Mouse (Mus musculus) NIH3T3 (cell line): Measurements from ENCODE around the gene Rhbdf2.

ENCODE experiments used
- DNase-seq: peaks from one replicate; pipeline ENCODE4 v3.0.0-alpha.2; 2012; ENCODE audit warnings: low read depth

The Rhbdf2 gene

GRCm38 (mm10) chr11:116659027-116659621 lies 32.3 kb upstream of the Rhbdf2 start:
- no peak for DNase-seq

GRCm38 (mm10) chr11:116658238-116658637 lies 31.4 kb upstream of the Rhbdf2 start:
- no peak for DNase-seq

DNA sequence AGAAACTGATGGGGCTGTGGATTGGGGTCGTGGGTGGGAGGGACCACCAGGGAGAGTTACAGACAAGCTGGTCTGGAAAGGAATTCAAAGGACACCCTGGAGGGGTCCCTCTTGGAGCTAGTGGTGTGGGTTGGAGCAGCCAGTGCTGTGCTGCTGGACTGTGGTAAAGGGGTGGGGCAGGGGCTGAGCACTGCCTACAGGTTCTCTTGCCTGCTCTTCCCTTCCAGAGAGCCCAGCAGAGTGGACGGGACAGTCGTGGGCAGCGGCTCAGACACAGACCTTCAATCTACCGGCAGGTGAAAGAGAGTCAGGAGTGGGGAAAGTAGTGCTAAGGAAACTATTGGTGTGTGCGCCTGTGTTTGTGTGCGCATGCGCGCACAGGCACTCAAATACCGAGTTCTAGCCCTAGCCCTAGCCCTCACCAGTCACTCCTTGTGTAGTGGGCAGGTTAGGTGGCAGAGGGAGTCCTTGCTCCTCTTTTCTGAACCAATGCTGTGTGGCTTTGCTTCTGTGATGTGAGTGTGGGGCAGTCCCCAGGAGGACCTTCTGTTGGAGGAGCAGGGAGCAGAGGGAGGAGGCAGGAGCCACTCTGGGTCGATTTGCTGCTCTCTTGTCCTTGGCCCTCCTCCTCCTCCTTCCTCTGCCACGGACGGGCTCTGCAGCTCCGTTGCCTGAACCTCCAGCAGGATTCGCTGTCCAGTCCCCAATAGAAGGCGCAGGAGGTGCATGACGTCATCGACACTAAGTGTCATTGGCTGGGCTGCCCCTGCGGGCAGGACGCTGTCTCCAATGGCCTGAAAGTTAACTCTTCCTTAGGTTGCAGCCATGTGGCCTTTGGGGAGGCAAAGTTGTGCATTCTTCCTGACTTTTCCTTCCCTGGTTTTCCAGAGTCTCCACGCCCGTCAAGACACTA lies 30.7 kb upstream of the Rhbdf2 start:
- peak; percentile 95 for DNase-seq

- DNase-seq = no peak
These were observed 29.8 kb upstream of the Rhbdf2 start for GRCm38 (mm10) chr11:116656348-116657191.

GRCm38 (mm10) chr11:116654255-116654821 lies 27.5 kb upstream of the Rhbdf2 start, which contains the start of gene Cygb:
Gene Cygb (minus strand): TSS chr11:116654313.
- no peak for DNase-seq

DNA sequence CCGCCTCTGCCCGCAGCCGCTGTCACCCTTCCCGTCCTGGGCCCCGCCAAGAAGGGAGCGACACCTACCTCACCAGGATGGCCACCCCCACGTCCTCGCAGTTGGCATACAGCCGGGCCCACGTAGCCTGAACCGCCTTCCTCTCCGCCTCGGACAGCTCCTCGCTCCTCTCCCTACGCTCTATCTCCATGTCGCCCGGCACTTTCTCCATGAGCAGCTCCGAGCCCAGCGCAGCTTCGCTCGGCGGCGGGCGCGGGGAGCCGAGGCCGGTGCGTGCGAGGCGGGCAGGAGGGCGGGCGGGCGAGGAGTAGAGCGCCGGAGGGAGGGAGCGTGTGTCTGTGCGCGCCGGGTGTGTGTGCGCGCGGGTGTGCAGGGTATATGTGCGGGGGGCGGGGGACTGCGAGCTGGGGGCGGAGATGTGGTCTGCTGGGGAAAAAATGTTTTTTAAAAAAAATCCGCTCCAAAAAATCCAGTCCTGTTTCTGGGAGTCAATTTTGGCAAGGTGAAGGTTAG lies 26.9 kb upstream of the Rhbdf2 start:
- DNase-seq = no peak

- no peak for DNase-seq
These were observed 26.4 kb upstream of the Rhbdf2 start, which contains the start of gene Prcd for GRCm38 (mm10) chr11:116653234-116653633. Gene Prcd (plus strand): TSS chr11:116653534.

GRCm38 (mm10) chr11:116652330-116653098 lies 25.7 kb upstream of the Rhbdf2 start:
- DNase-seq = no peak

GRCm38 (mm10) chr11:116651339-116651738 lies 24.5 kb upstream of the Rhbdf2 start:
- DNase-seq = no peak

GRCm38 (mm10) chr11:116650811-116651210 lies 24.0 kb upstream of the Rhbdf2 start:
- no peak for DNase-seq

DNA sequence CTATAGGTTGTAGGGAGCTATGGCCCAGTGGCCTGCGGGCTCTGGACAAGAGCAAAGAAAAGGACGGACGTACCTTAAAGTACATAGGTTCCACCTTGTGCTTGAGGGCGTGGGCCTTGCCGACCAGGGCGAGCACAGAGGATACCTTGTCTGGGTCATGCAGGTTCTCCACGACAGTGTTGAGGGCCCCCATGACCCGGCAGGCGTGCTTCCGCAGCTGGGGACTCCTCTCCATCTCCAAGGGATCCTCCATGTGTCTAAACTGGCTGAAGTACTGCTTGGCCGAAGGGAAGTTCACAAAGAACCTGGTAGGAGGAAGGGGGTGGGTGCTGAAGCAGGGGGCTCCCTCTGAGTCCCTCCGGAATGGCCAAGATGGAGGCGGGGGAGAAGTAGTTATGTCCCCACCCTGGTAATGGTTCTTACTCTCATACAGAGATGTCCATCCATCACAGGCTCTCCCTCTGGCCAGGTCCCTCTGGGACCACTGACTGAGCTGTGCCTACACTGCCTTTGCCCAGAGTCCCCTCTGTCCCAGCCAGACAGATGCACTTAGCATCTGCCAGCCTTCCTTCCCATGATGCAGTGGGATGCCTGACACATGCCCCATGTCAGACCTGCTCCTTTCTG lies 23.0 kb upstream of the Rhbdf2 start:
- no peak for DNase-seq

GRCm38 (mm10) chr11:116648976-116649375 lies 22.2 kb upstream of the Rhbdf2 start:
- DNase-seq = peak; percentile 30

GRCm38 (mm10) chr11:116648213-116648921 lies 21.5 kb upstream of the Rhbdf2 start:
- peak; percentile 39 for DNase-seq

- DNase-seq = peak; percentile 92
These were observed 20.6 kb upstream of the Rhbdf2 start for GRCm38 (mm10) chr11:116647340-116647991.

DNA sequence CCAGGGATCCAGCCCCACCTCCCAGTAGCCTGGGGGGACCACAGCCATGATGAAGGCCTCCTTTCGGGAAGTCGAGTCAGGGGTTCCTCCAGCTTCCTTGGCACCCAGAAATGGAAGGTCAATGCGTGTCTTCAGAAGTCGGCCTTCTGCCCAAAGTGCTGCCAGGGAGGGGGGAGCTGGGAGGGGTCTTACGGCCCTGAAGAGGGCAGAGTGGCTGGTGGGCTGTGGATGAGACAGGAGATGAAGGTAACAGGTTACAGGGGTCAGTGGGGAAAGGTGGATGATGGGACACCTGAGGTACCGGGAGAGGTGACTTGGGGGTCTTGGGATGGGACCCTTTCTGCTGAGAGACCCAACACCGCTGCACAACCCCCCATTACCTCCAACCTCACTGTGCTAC lies 20.0 kb upstream of the Rhbdf2 start:
- DNase-seq = no peak

DNA sequence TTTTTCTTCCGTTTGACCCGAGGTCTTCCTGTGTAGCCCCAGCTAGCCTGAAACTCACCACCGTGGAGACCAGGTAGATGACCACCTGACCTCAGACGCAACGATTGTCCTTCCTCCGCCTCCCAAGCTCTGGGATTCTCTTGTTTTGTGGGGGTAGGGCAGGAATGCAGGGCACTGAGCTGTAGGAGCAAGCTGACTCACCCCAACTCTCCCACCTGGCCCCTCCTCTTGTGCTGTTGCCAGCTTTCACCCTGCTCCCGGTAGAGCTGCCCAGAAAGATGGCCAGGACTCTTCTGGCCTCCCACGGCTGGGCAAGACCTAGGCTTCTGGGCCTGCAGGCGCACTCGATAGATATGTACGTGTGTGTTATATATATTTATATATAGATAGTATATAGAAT lies 19.3 kb upstream of the Rhbdf2 start:
- peak; percentile 40 for DNase-seq

DNA sequence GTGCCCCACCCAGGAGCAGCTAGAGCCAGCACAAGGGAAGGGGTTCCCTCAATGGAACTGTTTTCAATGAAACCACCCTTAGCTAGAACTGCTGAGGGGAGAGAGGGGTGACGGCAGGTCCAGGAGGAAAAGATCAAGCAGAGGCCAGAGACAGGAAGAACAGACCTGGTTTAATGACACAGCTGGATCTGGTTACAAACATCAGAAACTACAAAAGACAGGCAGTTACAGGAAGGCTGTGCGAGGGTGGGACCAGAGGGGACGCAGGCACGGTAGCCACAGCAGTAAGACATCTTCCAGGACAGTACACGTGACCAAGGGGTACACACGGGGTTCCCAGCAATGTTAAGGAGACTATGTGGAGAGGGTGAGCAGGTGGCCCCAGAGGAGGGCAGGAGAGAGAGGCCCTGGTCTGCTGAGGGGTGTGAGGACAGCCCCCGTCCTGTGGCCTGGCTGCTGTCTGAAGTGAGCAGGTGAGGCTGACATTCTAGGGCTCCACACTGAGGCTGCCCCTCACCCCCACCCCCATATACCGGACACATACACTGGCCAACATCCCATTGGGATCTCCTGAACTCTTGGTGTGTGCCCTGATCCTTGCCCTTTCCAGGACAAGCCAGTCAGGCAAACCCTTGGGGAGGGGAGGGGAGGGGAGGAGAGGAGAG lies 18.8 kb upstream of the Rhbdf2 start:
- DNase-seq = no peak

DNA sequence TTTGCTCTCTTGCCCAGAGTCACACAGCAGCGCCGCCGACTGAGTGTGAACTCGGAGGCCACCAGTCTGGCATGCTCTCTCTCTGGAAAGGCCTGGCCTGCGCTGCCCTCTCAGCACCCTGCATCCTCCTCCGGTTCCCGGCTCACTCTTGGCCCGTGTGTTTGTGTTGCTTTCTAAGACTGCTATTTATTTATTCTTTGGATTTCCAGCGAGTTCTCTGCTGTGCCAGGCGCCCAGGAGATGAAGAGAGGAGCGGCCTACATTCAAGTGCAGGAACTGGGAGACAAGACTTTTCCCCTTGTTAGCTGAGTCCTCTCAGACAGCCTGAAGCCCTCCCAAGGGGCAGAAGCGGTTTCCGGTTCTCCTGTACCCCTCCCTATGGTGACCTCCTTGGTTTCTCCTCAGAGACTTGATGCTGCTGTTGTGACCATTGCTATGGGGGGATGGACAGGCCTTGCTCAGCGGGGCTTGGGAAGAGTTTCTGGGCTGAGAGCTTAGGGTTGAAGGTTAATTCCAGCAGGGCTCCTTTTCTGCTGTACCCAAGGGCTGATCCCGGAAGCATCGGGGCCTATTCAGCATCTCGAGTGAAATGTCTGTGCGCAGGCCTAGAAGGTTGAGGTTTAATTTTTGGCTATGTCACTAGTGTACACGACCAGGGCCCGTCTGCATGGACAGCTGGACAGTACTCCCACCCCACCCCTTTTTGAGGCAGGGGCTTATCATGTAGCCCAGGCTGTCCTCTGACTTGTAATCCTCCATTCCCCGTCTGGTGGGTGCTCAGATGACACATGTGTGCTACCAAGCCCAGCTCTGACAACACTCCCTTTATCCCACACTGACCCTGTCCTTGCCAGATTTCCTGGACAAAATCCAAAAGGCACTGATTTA lies 17.6 kb upstream of the Rhbdf2 start:
- no peak for DNase-seq
